Mouse (Mus musculus): ENCODE measurements at regions not wholly inside any gene's neighbourhood (a gene's known extent, or its start where the extent isn't known, plus 50 kb on each side); places are given as distances from the start of the nearest gene placed in this dataset.

DNA sequence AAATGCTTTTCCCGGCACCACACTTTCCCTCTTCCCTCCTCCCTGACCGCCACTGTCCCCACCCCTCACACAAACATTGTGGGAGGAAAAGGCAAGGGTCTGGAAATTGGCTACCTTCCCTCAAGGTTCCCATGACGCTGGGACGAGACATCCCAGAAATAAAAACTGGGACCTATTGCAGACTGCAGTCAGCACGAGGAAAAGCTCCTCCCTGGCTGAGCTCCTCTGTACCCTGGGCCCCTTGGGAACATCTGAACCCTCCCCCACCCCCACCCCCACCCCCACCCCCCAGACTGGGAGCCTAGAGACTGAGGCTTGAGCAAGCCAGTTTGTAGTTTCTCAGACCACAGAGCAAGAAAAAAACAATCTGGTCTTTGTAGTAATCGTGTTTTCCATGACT is 89.5 kb upstream of the Syt13 start:
- no peak overlapping the region for H3K27ac ChIP-seq (replicated peaks)

GRCm38 (mm10) chr2:92830134-92830533 is 84.8 kb upstream of the Syt13 start:
- Histone ChIP-seq H3K9ac (no peak overlapping the region), H3K9me3 (replicated peaks) (no peaks in the 10 kb centered on the region), H3K4me3 (replicated peaks) (no peak overlapping the region), H3K4me2 (no peak overlapping the region), H3K4me1 (replicated peaks) (no peaks in the 10 kb centered on the region), H3K36me3 (replicated peaks) (no peaks in the 10 kb centered on the region), H3K27me3 (no peaks in the 10 kb centered on the region), H3K27ac (replicated peaks) (no peak overlapping the region)
- WGBS (ENCODE audit: insufficient replicate concordance): 86% methylated on average over 2 of the region's 2 CpGs
- no peak for ATAC-seq (ENCODE audit: insufficient read depth)

More for the DNA sequence above, 89.5 kb upstream of the Syt13 start:
- no peaks in the 10 kb centered on the region for H3K4me1 ChIP-seq (replicated peaks)
- no peaks in the 10 kb centered on the region for H3K36me3 ChIP-seq (replicated peaks)
- H3K9ac ChIP-seq: no peak overlapping the region
- WGBS (ENCODE audit: insufficient replicate concordance): 23% methylated on average over 6 of the region's 6 CpGs
- H3K27me3 ChIP-seq: no peaks in the 10 kb centered on the region
- no peak overlapping the region for H3K4me2 ChIP-seq
- no peak for ATAC-seq (ENCODE audit: insufficient read depth)
- H3K9me3 ChIP-seq (replicated peaks): no peaks in the 10 kb centered on the region
- no peak overlapping the region for H3K4me3 ChIP-seq (replicated peaks)

DNA sequence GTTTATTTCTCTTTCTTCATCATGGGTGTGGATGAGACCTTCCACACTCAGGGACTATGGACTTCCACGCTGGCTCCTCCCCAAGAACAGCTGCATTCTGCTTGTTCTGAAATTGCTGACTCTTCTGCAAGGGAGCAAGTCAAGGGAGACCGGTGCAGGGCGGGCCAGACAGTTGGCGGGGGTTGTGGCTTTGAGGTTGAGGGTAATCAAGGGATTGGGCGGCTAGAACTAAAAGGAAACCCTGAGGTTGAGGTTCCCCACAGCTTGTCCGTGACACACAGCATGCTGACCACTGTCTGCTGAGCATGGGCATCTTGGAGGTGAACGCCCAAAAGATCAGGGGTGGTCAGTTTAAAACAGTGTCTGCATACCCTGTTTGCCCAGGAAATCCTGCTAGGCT is 83.1 kb upstream of the Syt13 start:
- WGBS (ENCODE audit: insufficient replicate concordance): 16% methylated on average over 7 of the region's 7 CpGs
- ATAC-seq (ENCODE audit: insufficient read depth): no peak
- no peaks in the 10 kb centered on the region for H3K27me3 ChIP-seq
- H3K4me1 ChIP-seq (replicated peaks): no peaks in the 10 kb centered on the region
- no peaks in the 10 kb centered on the region for H3K9me3 ChIP-seq (replicated peaks)
- H3K4me2 ChIP-seq: no peak overlapping the region
- H3K9ac ChIP-seq: no peak overlapping the region
- no peak overlapping the region for H3K27ac ChIP-seq (replicated peaks)
- H3K36me3 ChIP-seq (replicated peaks): no peaks in the 10 kb centered on the region
- H3K4me3 ChIP-seq (replicated peaks): no peak overlapping the region

GRCm38 (mm10) chr2:92836203-92836602 is 78.7 kb upstream of the Syt13 start:
- no peak overlapping the region for H3K4me2 ChIP-seq

DNA sequence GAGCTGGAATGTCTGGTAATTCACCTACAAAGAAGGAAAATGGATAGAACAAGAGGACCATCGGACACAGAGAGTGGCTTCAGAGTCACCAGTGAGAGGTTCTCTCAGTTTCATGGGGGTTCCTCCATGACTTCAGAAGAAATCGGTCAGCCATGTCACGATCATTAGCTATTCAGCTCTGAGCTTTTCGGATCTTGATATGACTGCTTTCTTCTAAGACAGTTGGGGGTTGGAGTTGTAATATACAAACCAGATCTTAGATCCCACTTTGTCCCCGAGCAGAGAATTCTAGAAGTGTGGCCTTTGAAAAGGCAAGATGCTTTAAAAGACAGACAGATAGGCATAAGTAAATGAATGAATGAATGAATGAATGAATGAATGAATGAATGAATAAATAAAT is 76.9 kb upstream of the Syt13 start:
- no peak for ATAC-seq (ENCODE audit: insufficient read depth)
- Histone ChIP-seq H3K4me1 (replicated peaks) (no peaks in the 10 kb centered on the region), H3K4me3 (replicated peaks) (no peak overlapping the region), H3K27me3 (no peaks in the 10 kb centered on the region), H3K27ac (replicated peaks) (no peak overlapping the region), H3K36me3 (replicated peaks) (no peaks in the 10 kb centered on the region), H3K4me2 (no peak overlapping the region), H3K9me3 (replicated peaks) (no peaks in the 10 kb centered on the region), H3K9ac (no peak overlapping the region)
- 65% methylated on average over 5 of the region's 5 CpGs for WGBS (ENCODE audit: insufficient replicate concordance)

More at GRCm38 (mm10) chr2:92836203-92836602, 78.7 kb upstream of the Syt13 start:
- Histone ChIP-seq H3K4me1 (replicated peaks) (no peaks in the 10 kb centered on the region), H3K27ac (replicated peaks) (no peak overlapping the region), H3K4me3 (replicated peaks) (no peak overlapping the region), H3K36me3 (replicated peaks) (no peaks in the 10 kb centered on the region), H3K27me3 (no peaks in the 10 kb centered on the region), H3K9ac (no peak overlapping the region), H3K9me3 (replicated peaks) (no peaks in the 10 kb centered on the region)
- no peak for ATAC-seq (ENCODE audit: insufficient read depth)
- 23% methylated on average over 4 of the region's 4 CpGs for WGBS (ENCODE audit: insufficient replicate concordance)

DNA sequence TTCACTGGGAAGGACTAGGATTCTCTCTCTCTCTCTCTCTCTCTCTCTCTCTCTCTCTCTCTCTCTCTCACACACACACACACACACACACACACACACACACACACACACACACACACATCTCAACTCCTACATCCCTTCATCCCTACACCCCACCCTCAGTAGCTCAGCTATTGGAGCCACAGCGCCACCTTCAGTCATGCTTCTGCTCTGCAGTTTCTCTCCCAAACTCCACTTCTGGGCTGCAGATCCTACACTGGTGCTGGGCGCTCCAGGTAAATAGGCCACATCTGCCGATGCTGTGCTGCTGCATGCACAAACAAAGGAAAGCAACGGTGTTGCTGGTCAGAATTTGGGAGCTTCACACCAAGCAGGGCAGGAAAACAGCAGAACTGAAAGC is 74.9 kb upstream of the Syt13 start:
- no peak overlapping the region for H3K4me2 ChIP-seq
- no peak for ATAC-seq (ENCODE audit: insufficient read depth)
- no peaks in the 10 kb centered on the region for H3K27me3 ChIP-seq
- H3K4me3 ChIP-seq (replicated peaks): no peak overlapping the region
- H3K9ac ChIP-seq: no peak overlapping the region
- H3K4me1 ChIP-seq (replicated peaks): no peaks in the 10 kb centered on the region
- H3K27ac ChIP-seq (replicated peaks): no peak overlapping the region
- H3K36me3 ChIP-seq (replicated peaks): no peaks in the 10 kb centered on the region
- WGBS (ENCODE audit: insufficient replicate concordance): 14% methylated on average over 4 of the region's 4 CpGs
- H3K9me3 ChIP-seq (replicated peaks): no peaks in the 10 kb centered on the region

- Histone ChIP-seq H3K27ac (replicated peaks) (no peak overlapping the region), H3K4me3 (replicated peaks) (no peak overlapping the region), H3K4me2 (no peak overlapping the region), H3K4me1 (replicated peaks) (no peaks in the 10 kb centered on the region), H3K27me3 (no peaks in the 10 kb centered on the region), H3K9me3 (replicated peaks) (no peaks in the 10 kb centered on the region), H3K36me3 (replicated peaks) (no peaks in the 10 kb centered on the region), H3K9ac (no peak overlapping the region)
- WGBS (ENCODE audit: insufficient replicate concordance): 27% methylated on average over 3 of the region's 3 CpGs
- ATAC-seq (ENCODE audit: insufficient read depth): no peak
Observed at GRCm38 (mm10) chr2:92841626-92842025, 73.3 kb upstream of the Syt13 start.

- H3K27ac ChIP-seq (replicated peaks): no peak overlapping the region
- no peak overlapping the region for H3K4me3 ChIP-seq (replicated peaks)
- H3K4me2 ChIP-seq: no peak overlapping the region
- no peaks in the 10 kb centered on the region for H3K9me3 ChIP-seq (replicated peaks)
- no peak overlapping the region for H3K9ac ChIP-seq
- H3K27me3 ChIP-seq: no peaks in the 10 kb centered on the region
- H3K36me3 ChIP-seq (replicated peaks): no peaks in the 10 kb centered on the region
- 45% methylated on average over 14 of the region's 14 CpGs for WGBS (ENCODE audit: insufficient replicate concordance)
- ATAC-seq (ENCODE audit: insufficient read depth): no peak
- no peaks in the 10 kb centered on the region for H3K4me1 ChIP-seq (replicated peaks)
Observed at GRCm38 (mm10) chr2:92845061-92845769, 69.7 kb upstream of the Syt13 start.

DNA sequence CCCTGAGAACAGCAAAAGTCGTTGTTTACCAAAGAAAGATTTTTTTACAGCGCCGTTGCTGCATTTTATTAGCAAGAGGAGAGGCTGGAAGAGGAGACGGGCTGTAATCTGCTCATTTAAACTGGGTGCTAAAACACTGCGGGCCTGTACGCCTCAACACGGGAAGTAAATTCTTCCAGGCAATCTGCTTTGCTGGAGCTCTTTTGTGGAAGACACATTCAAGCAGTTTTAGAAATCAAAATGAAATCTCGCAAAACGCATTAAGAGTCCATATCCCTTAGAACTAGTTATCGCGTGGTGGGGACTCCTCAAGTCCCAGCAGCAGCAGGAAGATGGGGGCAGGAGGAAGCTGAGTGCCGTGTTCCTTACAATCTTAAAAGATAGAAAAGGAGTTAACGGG is 65.9 kb upstream of the Syt13 start:
- Histone ChIP-seq H3K4me2 (no peak overlapping the region), H3K9ac (no peak overlapping the region), H3K36me3 (replicated peaks) (no peaks in the 10 kb centered on the region), H3K9me3 (replicated peaks) (no peaks in the 10 kb centered on the region), H3K4me1 (replicated peaks) (no peaks in the 10 kb centered on the region), H3K4me3 (replicated peaks) (no peak overlapping the region), H3K27ac (replicated peaks) (no peak overlapping the region), H3K27me3 (no peaks in the 10 kb centered on the region)
- ATAC-seq (ENCODE audit: insufficient read depth): no peak
- WGBS (ENCODE audit: insufficient replicate concordance): 59% methylated on average over 13 of the region's 13 CpGs

GRCm38 (mm10) chr2:92851336-92851735 is 63.6 kb upstream of the Syt13 start:
- Histone ChIP-seq H3K4me3 (replicated peaks) (no peak overlapping the region), H3K36me3 (replicated peaks) (no peaks in the 10 kb centered on the region), H3K9ac (no peak overlapping the region), H3K27ac (replicated peaks) (no peak overlapping the region), H3K4me2 (no peak overlapping the region), H3K27me3 (no peaks in the 10 kb centered on the region), H3K4me1 (replicated peaks) (no peaks in the 10 kb centered on the region), H3K9me3 (replicated peaks) (no peaks in the 10 kb centered on the region)
- 48% methylated on average over 5 of the region's 5 CpGs for WGBS (ENCODE audit: insufficient replicate concordance)
- ATAC-seq (ENCODE audit: insufficient read depth): no peak

GRCm38 (mm10) chr2:92853175-92853574 is 61.7 kb upstream of the Syt13 start:
- WGBS (ENCODE audit: insufficient replicate concordance): 68% methylated on average over 3 of the region's 3 CpGs
- no peak overlapping the region for H3K27ac ChIP-seq (replicated peaks)
- no peaks in the 10 kb centered on the region for H3K4me1 ChIP-seq (replicated peaks)
- H3K9ac ChIP-seq: no peak overlapping the region
- no peaks in the 10 kb centered on the region for H3K36me3 ChIP-seq (replicated peaks)
- H3K27me3 ChIP-seq: no peaks in the 10 kb centered on the region
- no peak for ATAC-seq (ENCODE audit: insufficient read depth)
- H3K4me3 ChIP-seq (replicated peaks): no peak overlapping the region
- no peak overlapping the region for H3K4me2 ChIP-seq
- H3K9me3 ChIP-seq (replicated peaks): no peaks in the 10 kb centered on the region

DNA sequence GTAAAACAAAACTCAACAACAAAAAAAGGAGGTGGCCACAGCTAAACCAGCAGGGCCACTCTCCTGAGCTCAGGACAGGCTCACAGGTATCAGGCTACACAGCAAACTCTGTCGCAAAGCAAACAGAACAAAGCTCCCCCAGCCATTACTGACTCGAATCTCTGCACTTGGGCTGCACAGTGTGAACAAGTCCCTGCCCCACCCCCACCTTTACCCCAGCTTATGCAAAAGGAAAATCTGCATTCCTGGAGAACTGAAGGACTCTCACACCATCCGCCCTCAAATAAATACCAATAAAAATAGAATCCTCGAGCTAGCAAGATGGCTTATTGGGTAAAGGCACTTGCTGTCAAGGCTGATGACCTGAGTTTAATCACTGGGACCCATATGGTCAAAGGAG is 60.6 kb upstream of the Syt13 start:
- ATAC-seq (ENCODE audit: insufficient read depth): no peak
- no peak overlapping the region for H3K27ac ChIP-seq (replicated peaks)
- H3K4me2 ChIP-seq: no peak overlapping the region
- WGBS (ENCODE audit: insufficient replicate concordance): 41% methylated on average over 4 of the region's 4 CpGs
- H3K27me3 ChIP-seq: no peaks in the 10 kb centered on the region
- no peaks in the 10 kb centered on the region for H3K4me1 ChIP-seq (replicated peaks)
- no peaks in the 10 kb centered on the region for H3K36me3 ChIP-seq (replicated peaks)
- no peak overlapping the region for H3K4me3 ChIP-seq (replicated peaks)
- no peaks in the 10 kb centered on the region for H3K9me3 ChIP-seq (replicated peaks)
- no peak overlapping the region for H3K9ac ChIP-seq

All from liver, embryonic 15.5 days (tissue).